Mouse (Mus musculus): ENCODE results near the gene Cntn4.

- TF ChIP-seq CTCF (IDR thresholded peaks at IDR 0.05; ENCODE audit: low read depth): no peak
- no peak for TF ChIP-seq EP300 (optimal IDR thresholded peaks at IDR 0.05)
Measured at GRCm38 (mm10) chr6:106466267-106467029, 789.0 kb downstream of the Cntn4 start.
